Mouse (Mus musculus) stomach, postnatal 0 days (tissue): ENCODE data around the gene Elovl5. TPM values are rescaled to one million over a fixed set of nuclear protein-coding genes. Genes with fewer than 3 reads are reported as not detected.

Experiments used
- ATAC-seq: fragments of 200-750 bp; cut with Nextera tagmentation; 2 replicates; pipeline ENCODE4 v1.8.0; 2017; ENCODE audit not compliant: low FRiP score, low TSS enrichment
- DNase-seq: peaks from one replicate; pipeline ENCODE4 v3.0.0-alpha.2; 2016; ENCODE audit warnings: low spot score
- H3K27ac ChIP-seq: fragments of 300-500 bp; sonication (generic); replicated peaks from 2 replicates; pipeline ENCODE4 v1.5.1; 2014; ENCODE audit warnings: mild to moderate bottlenecking, control low read depth
- H3K27me3 ChIP-seq: fragments of 300-500 bp; sonication (generic); 2 replicates; pipeline ENCODE4 v1.6.1; 2014; ENCODE audit warnings: low read length; ENCODE audit not compliant: control insufficient read depth, insufficient read depth
- H3K36me3 ChIP-seq: fragments of 300-500 bp; sonication (generic); 2 replicates; pipeline ENCODE4 v1.6.1; 2014; ENCODE audit warnings: low read length, mixed read lengths; ENCODE audit not compliant: control insufficient read depth, insufficient read depth
- H3K4me1 ChIP-seq: fragments of 300-500 bp; sonication (generic); replicated peaks from 2 replicates; pipeline ENCODE4 v1.6.1; 2014; ENCODE audit warnings: antibody characterized with exemption; ENCODE audit not compliant: control insufficient read depth, insufficient read depth
- H3K4me2 ChIP-seq: fragments of 300-500 bp; sonication (generic); replicated peaks from 2 replicates; pipeline ENCODE4 v1.6.1; 2014; ENCODE audit warnings: low read depth, mild to moderate bottlenecking, control low read depth, moderate library complexity
- H3K4me3 ChIP-seq: fragments of 300-500 bp; sonication (generic); 2 replicates; pipeline ENCODE4 v1.5.1; 2014; ENCODE audit warnings: low read depth, low read length, control low read depth
- H3K9ac ChIP-seq: fragments of 300-500 bp; sonication (generic); 2 replicates; pipeline ENCODE4 v1.6.1; 2014; ENCODE audit warnings: mild to moderate bottlenecking, low read length, control low read depth, mixed read lengths
- H3K9me3 ChIP-seq: fragments of 300-500 bp; sonication (generic); 2 replicates; pipeline ENCODE4 v1.6.1; 2016; ENCODE audit warnings: low read length; ENCODE audit not compliant: control insufficient read depth
- CTCF ChIP-seq: IDR thresholded peaks from 2 replicates; pipeline ENCODE4 v1.5.1; 2016; ENCODE audit warnings: antibody characterized with exemption, low read depth, mild to moderate bottlenecking, moderate library complexity
- EP300 ChIP-seq: optimal IDR thresholded peaks from 2 replicates; pipeline ENCODE3; 2016; ENCODE audit warnings: antibody characterized with exemption
- WGBS: fragments of 180-500 bp; shearing (Covaris S2); extraction: QIAGEN DNeasy Blood & Tissue Kit; methylation state at CpG from one replicate; pipeline ENCODE4 v1.1.7; 2014; 5-methylcytosine and 5-hydroxymethylcytosine counted together
- polyA plus RNA-seq: library from polyadenylated mRNA; unstranded; fragments of >200 nt; fragmentation: Nextera tagmentation; extraction: Ambion mirVana; gene quantifications from 2 replicates; pipeline ENCODE4 v1.2.1, GENCODE M21; 2015

Elovl5 gene
- 38.0 and 39.5 TPM in 2 replicates for polyA plus RNA-seq

GRCm38 (mm10) chr9:77917074-77917621 lies at the start of gene Elovl5:
Gene Elovl5 (plus strand): TSS chr9:77917364.
- peak; percentile 94 for ATAC-seq
- no peaks in the 10 kb centered on the region for H3K36me3 ChIP-seq
- peak within 1 kb of the TSS; percentile 87 for H3K4me2 ChIP-seq
- under 1% methylated on average over 42 of the region's 42 CpGs for WGBS
- peaks cover 4% of the 10 kb centered on the region for H3K4me1 ChIP-seq
- H3K27me3 ChIP-seq = no peaks in the 10 kb centered on the region
- TF ChIP-seq EP300 (no peak), CTCF (no peak)
- peak within 1 kb of the TSS; percentile 85 for H3K27ac ChIP-seq
- H3K9ac ChIP-seq = peak within 1 kb of the TSS; percentile 77
- DNase-seq = peak; percentile 93
- peak within 1 kb of the TSS; percentile 86 for H3K4me3 ChIP-seq
- H3K9me3 ChIP-seq = no peaks in the 10 kb centered on the region

- ATAC-seq = no peak
- H3K9ac ChIP-seq = no peak overlapping the region
These were observed 25.7 kb upstream of the Elovl5 start for GRCm38 (mm10) chr9:77891501-77891900.

GRCm38 (mm10) chr9:77898551-77898950 lies 18.6 kb upstream of the Elovl5 start:
- DNase-seq (no peak), ATAC-seq (no peak)
- Histone ChIP-seq H3K9ac (no peak overlapping the region), H3K27ac (no peak overlapping the region), H3K27me3 (no peaks in the 10 kb centered on the region), H3K4me2 (no peak overlapping the region), H3K9me3 (no peaks in the 10 kb centered on the region), H3K36me3 (no peaks in the 10 kb centered on the region), H3K4me1 (no peaks in the 10 kb centered on the region), H3K4me3 (no peak overlapping the region)
- TF ChIP-seq EP300 (no peak), CTCF (no peak)
- WGBS = 64% methylated on average over 7 of the region's 7 CpGs

More at GRCm38 (mm10) chr9:77891501-77891900, 25.7 kb upstream of the Elovl5 start:
- H3K4me3 ChIP-seq = no peak overlapping the region
- 41% methylated on average over 4 of the region's 4 CpGs for WGBS
- no peak overlapping the region for H3K4me2 ChIP-seq
- H3K4me1 ChIP-seq = no peaks in the 10 kb centered on the region
- DNase-seq = no peak
- TF ChIP-seq EP300 = no peak
- no peak for TF ChIP-seq CTCF
- H3K9me3 ChIP-seq = no peaks in the 10 kb centered on the region
- no peak overlapping the region for H3K27ac ChIP-seq
- H3K27me3 ChIP-seq = no peaks in the 10 kb centered on the region
- no peaks in the 10 kb centered on the region for H3K36me3 ChIP-seq

GRCm38 (mm10) chr9:77904133-77904532 lies 13.0 kb upstream of the Elovl5 start:
- H3K27me3 ChIP-seq = no peaks in the 10 kb centered on the region
- H3K4me2 ChIP-seq = no peak overlapping the region
- ATAC-seq = no peak
- H3K36me3 ChIP-seq = no peaks in the 10 kb centered on the region
- no peak overlapping the region for H3K9ac ChIP-seq
- no peaks in the 10 kb centered on the region for H3K9me3 ChIP-seq
- H3K4me3 ChIP-seq = no peak overlapping the region
- H3K27ac ChIP-seq = no peak overlapping the region
- no peaks in the 10 kb centered on the region for H3K4me1 ChIP-seq
- TF ChIP-seq EP300 = no peak
- DNase-seq = no peak
- 75% methylated on average over 2 of the region's 2 CpGs for WGBS

GRCm38 (mm10) chr9:77909572-77910269 lies 7.4 kb upstream of the Elovl5 start:
- no peak overlapping the region for H3K9ac ChIP-seq
- ATAC-seq (no peak), DNase-seq (no peak)
- peak overlapping the region; percentile 95 for H3K27ac ChIP-seq
- H3K9me3 ChIP-seq = no peaks in the 10 kb centered on the region
- H3K4me2 ChIP-seq = peak overlapping the region; percentile 71
- TF ChIP-seq CTCF = no peak
- no peak for TF ChIP-seq EP300
- no peaks in the 10 kb centered on the region for H3K36me3 ChIP-seq
- H3K4me1 ChIP-seq = peaks cover 3% of the 10 kb centered on the region; the same call in 1 of the 2 replicates
- 21% methylated on average over 10 of the region's 10 CpGs for WGBS
- H3K27me3 ChIP-seq = no peaks in the 10 kb centered on the region
- peak overlapping the region; percentile 70 for H3K4me3 ChIP-seq
